ENCODE assay signal across 24 mouse cellular contexts in genomic region chr14:75519668-75520067, GRCm38 (mm10).
DNase-seq lines count a peak whose midpoint lies in the region; ATAC-seq and TF ChIP-seq lines count a peak whose summit lies in the region.
"Had no signal": no experiment of that assay in that cellular context is flagged by ENCODE, and none has a peak within 500 bp of the region (broad histone marks: within the 10 kb centered on the region; RNA-seq: fewer than 3 reads in every experiment).

No protein-coding gene starts in this region.

- H3K27me3 ChIP-seq in forebrain, embryonic 15.5 days, result no peaks in the 10 kb centered on the region
- H3K27me3 ChIP-seq in forebrain, embryonic 13.5 days, result no peaks in the 10 kb centered on the region
- no peaks in the 10 kb centered on the region for H3K27me3 ChIP-seq in MEL (ENCODE audit: control insufficient read depth in 1 of 2, insufficient read depth in 2 of 2, low read length in 2 of 2)
- no peaks in the 10 kb centered on the region for H3K27me3 ChIP-seq in liver, embryonic 11.5 days (replicated peaks; ENCODE audit: control insufficient read depth, insufficient read depth, low read length)
- no peaks in the 10 kb centered on the region for H3K27me3 ChIP-seq in liver, embryonic 14.5 days (ENCODE audit: control insufficient read depth, insufficient read depth, low read length)
- no peaks in the 10 kb centered on the region for H3K27me3 ChIP-seq in cerebellum, adult 2 months (ENCODE audit: control insufficient read depth, insufficient read depth, low read length)
- H3K27me3 ChIP-seq: embryonic facial prominence, embryonic 13.5 days; hindbrain, embryonic 12.5 days; hindbrain, embryonic 15.5 days had no signal

- peak; percentile 61 for DNase-seq in MEL (ENCODE audit: low read depth, low spot score)
- no peak for DNase-seq in liver, embryonic 11.5 days (ENCODE audit: low spot score)
- no peak for DNase-seq in liver, embryonic 14.5 days (ENCODE audit: low read depth in 3 of 3, low spot score in 3 of 3)
- DNase-seq in urinary bladder, postnatal 14 days (ENCODE audit: low spot score), result no peak
- no peak for DNase-seq in cerebellum, adult 2 months
- no peak for DNase-seq in retina, embryonic 14.5 days (ENCODE audit: low spot score)
- DNase-seq: adrenal gland, adult 8-10 months; adrenal gland, postnatal 25 days; cerebellum, adult 18-20 months; cerebellum, adult 9-11 months; cerebellum, postnatal 36 days; embryo, embryonic 11 days; gastrocnemius, postnatal 25 days; heart, adult 18-20 months had no signal

- no peak for TF ChIP-seq CTCF in MEL (IDR thresholded peaks at IDR 0.05 in 2 of 3, conservative IDR thresholded peaks at IDR 0.05 in 1 of 3; ENCODE audit: control insufficient read depth in 1 of 3, insufficient read depth in 1 of 3, low read depth in 2 of 3, low read length in 3 of 3, poor library complexity in 1 of 3, severe bottlenecking in 1 of 3)
- TF ChIP-seq CTCF in liver, embryonic 14.5 days (IDR thresholded peaks at IDR 0.05; ENCODE audit: low read depth), result no peak
- no peak for TF ChIP-seq CTCF in cerebellum, adult 2 months (IDR thresholded peaks at IDR 0.05; ENCODE audit: borderline replicate concordance, insufficient read depth, low read depth, low read length)

- no peak for ATAC-seq in forebrain, embryonic 15.5 days (replicated peaks)
- no peak for ATAC-seq in forebrain, embryonic 13.5 days
- peak; percentile 49 for ATAC-seq in liver, embryonic 11.5 days (replicated peaks; ENCODE audit: low FRiP score)
- peak; percentile 52; the same call in 1 of the 2 replicates for ATAC-seq in liver, embryonic 14.5 days (ENCODE audit: insufficient read depth)
- ATAC-seq: activated CD4-positive, CD25-positive, alpha-beta regulatory T cell, adult 4 months; CD4-positive, CD25-positive, alpha-beta regulatory T cell, adult 4 months had no signal

- H3K79me2 ChIP-seq in MEL (ENCODE audit: control insufficient read depth, insufficient read depth, low read length, poor library complexity), result no peaks in the 10 kb centered on the region; the same call in 1 of the 2 replicates

- peak in 1 of 2 experiments; percentile 50; a peak in 1 of 4 replicates for TF ChIP-seq EP300 in MEL (IDR thresholded peaks at IDR 0.05; ENCODE audit: low read depth in 1 of 2, low read length in 2 of 2)
- 0 out of 2 replicates have a peak, but pooled peaks have one; percentile 26 for TF ChIP-seq EP300 in liver, embryonic 14.5 days (IDR thresholded peaks at IDR 0.05; ENCODE audit: low read depth)

- no peaks in the 10 kb centered on the region for H3K36me3 ChIP-seq in forebrain, embryonic 15.5 days
- no peaks in the 10 kb centered on the region; the same call in 1 of the 2 replicates for H3K36me3 ChIP-seq in forebrain, embryonic 13.5 days (ENCODE audit: poor library complexity, severe bottlenecking)
- peaks cover 0 to 11% of the 10 kb centered on the region in 2 experiments; a peak in 2 of 4 replicates for H3K36me3 ChIP-seq in MEL (ENCODE audit: control insufficient read depth in 1 of 2, insufficient read depth in 2 of 2, low read length in 2 of 2)
- no peaks in the 10 kb centered on the region for H3K36me3 ChIP-seq in liver, embryonic 11.5 days (ENCODE audit: control insufficient read depth, insufficient read depth, low read length)
- H3K36me3 ChIP-seq in liver, embryonic 14.5 days (replicated peaks; ENCODE audit: control insufficient read depth, insufficient read depth, low read depth), result no peaks in the 10 kb centered on the region
- H3K36me3 ChIP-seq: embryonic facial prominence, embryonic 10.5 days; embryonic facial prominence, embryonic 13.5 days; heart, embryonic 12.5 days; hindbrain, embryonic 12.5 days; hindbrain, embryonic 15.5 days had no signal

- H3K4me1 ChIP-seq in forebrain, embryonic 15.5 days, result peaks cover 32% of the 10 kb centered on the region
- H3K4me1 ChIP-seq in forebrain, embryonic 13.5 days, result peaks cover 48% of the 10 kb centered on the region
- H3K4me1 ChIP-seq in MEL (ENCODE audit: control insufficient read depth in 1 of 2, insufficient read depth in 2 of 2, low read length in 2 of 2), result peaks cover 8 to 15% of the 10 kb centered on the region in 2 experiments
- no peaks in the 10 kb centered on the region; the same call in 1 of the 2 replicates for H3K4me1 ChIP-seq in liver, embryonic 11.5 days (replicated peaks; ENCODE audit: control insufficient read depth, insufficient read depth, low read length)
- peaks cover 4 to 12% of the 10 kb centered on the region in 2 experiments for H3K4me1 ChIP-seq in liver, embryonic 14.5 days (replicated peaks; ENCODE audit: control insufficient read depth in 2 of 2, insufficient read depth in 2 of 2, low read length in 1 of 2)
- no peaks in the 10 kb centered on the region for H3K4me1 ChIP-seq in cerebellum, adult 2 months (ENCODE audit: control insufficient read depth, insufficient read depth, low read length)
- H3K4me1 ChIP-seq: embryonic facial prominence, embryonic 13.5 days had no signal

- H3K4me3 ChIP-seq in forebrain, embryonic 15.5 days, result no peak overlapping the region
- no peak overlapping the region for H3K4me3 ChIP-seq in forebrain, embryonic 13.5 days
- peak overlapping the region; percentile 58 to 60 for H3K4me3 ChIP-seq in MEL (ENCODE audit: control insufficient read depth in 1 of 2, insufficient read depth in 1 of 2, low read depth in 2 of 2, low read length in 2 of 2)
- H3K4me3 ChIP-seq in liver, embryonic 11.5 days (ENCODE audit: low read depth, low read length), result no peak overlapping the region
- H3K4me3 ChIP-seq in liver, embryonic 14.5 days (ENCODE audit: insufficient read depth in 1 of 2, low read depth in 2 of 2, low read length in 2 of 2), result no peak overlapping the region
- no peak overlapping the region for H3K4me3 ChIP-seq in cerebellum, adult 2 months (replicated peaks; ENCODE audit: insufficient read depth, low read depth, low read length)
- H3K4me3 ChIP-seq: embryonic facial prominence, embryonic 10.5 days; embryonic facial prominence, embryonic 13.5 days; erythroblast, embryonic 14.5 days; heart, embryonic 12.5 days; hindbrain, embryonic 12.5 days; hindbrain, embryonic 15.5 days had no signal

- no peak for TF ChIP-seq RAD21 in MEL (IDR thresholded peaks at IDR 0.05; ENCODE audit: low read depth, low read length)

- no peak overlapping the region for H3K9ac ChIP-seq in forebrain, embryonic 15.5 days (replicated peaks)
- H3K9ac ChIP-seq in forebrain, embryonic 13.5 days, result no peak overlapping the region
- H3K9ac ChIP-seq in MEL (ENCODE audit: control insufficient read depth, low read depth, low read length, poor library complexity, severe bottlenecking), result peak overlapping the region; percentile 62
- no peak overlapping the region for H3K9ac ChIP-seq in liver, embryonic 11.5 days (ENCODE audit: low read depth, low read length)
- no peak overlapping the region for H3K9ac ChIP-seq in liver, embryonic 14.5 days (replicated peaks)
- H3K9ac ChIP-seq: embryonic facial prominence, embryonic 13.5 days; heart, embryonic 12.5 days; hindbrain, embryonic 12.5 days; hindbrain, embryonic 15.5 days had no signal

- no peaks in the 10 kb centered on the region for H3K9me3 ChIP-seq in forebrain, embryonic 15.5 days
- H3K9me3 ChIP-seq in forebrain, embryonic 13.5 days (replicated peaks), result no peaks in the 10 kb centered on the region
- no peaks in the 10 kb centered on the region for H3K9me3 ChIP-seq in MEL (replicated peaks; ENCODE audit: insufficient read depth, low read length)
- no peaks in the 10 kb centered on the region for H3K9me3 ChIP-seq in liver, embryonic 11.5 days (ENCODE audit: control insufficient read depth, low read length)
- H3K9me3 ChIP-seq in liver, embryonic 14.5 days (ENCODE audit: control insufficient read depth, low read length), result no peaks in the 10 kb centered on the region
- H3K9me3 ChIP-seq: embryonic facial prominence, embryonic 10.5 days; embryonic facial prominence, embryonic 13.5 days; heart, embryonic 12.5 days; hindbrain, embryonic 12.5 days; hindbrain, embryonic 15.5 days had no signal

- H3K27ac ChIP-seq in forebrain, embryonic 15.5 days (replicated peaks), result peak overlapping the region; percentile 33; the same call in 1 of the 2 replicates
- H3K27ac ChIP-seq in forebrain, embryonic 13.5 days, result no peak overlapping the region; the same call in 1 of the 2 replicates
- H3K27ac ChIP-seq in MEL (ENCODE audit: control insufficient read depth, low read depth, low read length), result peak overlapping the region; percentile 42
- H3K27ac ChIP-seq in liver, embryonic 11.5 days (ENCODE audit: low read depth, low read length), result no peak overlapping the region
- no peak overlapping the region for H3K27ac ChIP-seq in liver, embryonic 14.5 days
- no peak overlapping the region for H3K27ac ChIP-seq in cerebellum, adult 2 months (ENCODE audit: insufficient read depth, low read length)
- H3K27ac ChIP-seq: embryonic facial prominence, embryonic 10.5 days; embryonic facial prominence, embryonic 13.5 days; hindbrain, embryonic 12.5 days had no signal

- no peak overlapping the region for H3K4me2 ChIP-seq in forebrain, embryonic 15.5 days (replicated peaks)
- H3K4me2 ChIP-seq in forebrain, embryonic 13.5 days, result no peak overlapping the region
- no peak overlapping the region for H3K4me2 ChIP-seq in liver, embryonic 11.5 days
- H3K4me2 ChIP-seq in liver, embryonic 14.5 days (ENCODE audit: low read depth), result no peak overlapping the region
- H3K4me2 ChIP-seq: embryonic facial prominence, embryonic 13.5 days; heart, embryonic 12.5 days; hindbrain, embryonic 12.5 days; hindbrain, embryonic 15.5 days had no signal

- WGBS in forebrain, embryonic 15.5 days, result 90% methylated on average over 8 of the region's 8 CpGs
- 89% methylated on average over 8 of the region's 8 CpGs for WGBS in forebrain, embryonic 13.5 days
- 73% methylated on average over 8 of the region's 8 CpGs for WGBS in liver, embryonic 11.5 days
- 38% methylated on average over 8 of the region's 8 CpGs for WGBS in liver, embryonic 14.5 days (ENCODE audit: insufficient replicate concordance)
- WGBS in cerebellum, adult 2 months, result 93% methylated on average over 8 of the region's 8 CpGs

- TF ChIP-seq POLR2A in MEL (IDR thresholded peaks at IDR 0.05; ENCODE audit: control insufficient read depth in 1 of 2, insufficient read depth in 1 of 2, low read depth in 1 of 2, low read length in 2 of 2, poor library complexity in 1 of 2), result no peak
- no peak for TF ChIP-seq POLR2A in cerebellum, adult 2 months (IDR thresholded peaks at IDR 0.05; ENCODE audit: borderline replicate concordance, insufficient read depth, low read length)

TF ChIP-seq in MEL, 35 proteins besides CTCF, POLR2A, EP300 and RAD21:
- TF ChIP-seq TCF12 (IDR thresholded peaks at IDR 0.05; ENCODE audit: low read depth, low read length) (peak; percentile 43; the same call in 1 of the 2 replicates), USF2 (IDR thresholded peaks at IDR 0.05; ENCODE audit: borderline replicate concordance in 1 of 2, insufficient read depth in 1 of 2, low read depth in 1 of 2, low read length in 2 of 2) (no peak), TAL1 (IDR thresholded peaks at IDR 0.05; ENCODE audit: low read length) (peak; percentile 19; the same call in 1 of the 2 replicates)

Comparison
In these comparisons a context has a peak if more than half of its experiments do, and no peak if none do; other contexts are left out.
1. H3K27ac ChIP-seq: peak in forebrain, embryonic 15.5 days (single experiment) and MEL (single experiment); none in forebrain, embryonic 13.5 days (single experiment), liver, embryonic 11.5 days (single experiment), liver, embryonic 14.5 days (single experiment) and cerebellum, adult 2 months (single experiment).
2. ATAC-seq: peak in liver, embryonic 11.5 days (single experiment) and liver, embryonic 14.5 days (single experiment); none in forebrain, embryonic 15.5 days (single experiment) and forebrain, embryonic 13.5 days (single experiment).
3. H3K4me3 ChIP-seq: peak in MEL (2 of 2); none in forebrain, embryonic 15.5 days (single experiment), forebrain, embryonic 13.5 days (single experiment), liver, embryonic 11.5 days (single experiment), liver, embryonic 14.5 days (0 of 2) and cerebellum, adult 2 months (single experiment).